Mouse (Mus musculus) activated CD4-positive, CD25-positive, alpha-beta regulatory T cell, adult 4 months (primary cell): ENCODE data around the gene Lbh. TPM values are rescaled to one million over a fixed set of nuclear protein-coding genes. Genes with fewer than 3 reads are reported as not detected.

ENCODE experiments used
- ATAC-seq: one replicate; pipeline ENCODE4 v1.8.0; 2017
- polyA plus RNA-seq, 2 experiments: library from polyadenylated mRNA; unstranded; fragments of 100-300 nt; shearing (Covaris generic); gene quantifications; one replicate each; pipeline ENCODE4 v1.2.1; 2017

The Lbh gene
- 10 to 100 TPM; 24.2 to 29.3 TPM for polyA plus RNA-seq

DNA sequence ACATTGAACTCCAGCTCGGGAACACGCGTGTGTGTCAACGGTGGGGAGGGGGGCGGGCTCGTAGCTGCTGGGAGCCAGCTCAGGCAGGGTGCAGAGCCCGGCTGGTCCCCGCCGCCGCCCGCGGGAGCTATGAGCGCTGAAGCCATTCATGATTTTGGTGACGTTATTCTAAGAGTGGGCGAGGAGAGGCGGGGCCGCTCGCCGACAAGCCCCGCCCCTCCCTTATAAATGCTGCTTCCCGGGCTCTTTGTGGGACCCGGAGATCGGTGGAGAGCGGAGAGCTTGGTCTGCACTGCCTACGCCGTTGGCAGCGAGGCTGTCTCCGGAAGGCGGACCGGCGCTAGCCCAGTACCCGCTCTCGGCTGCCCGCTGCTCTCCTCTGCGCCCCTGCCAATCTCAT lies at the start of gene Lbh:
Gene Lbh, plus strand, starts transcription at position 253 of the 400 bp plus-strand sequence.
- peak; percentile 53 for ATAC-seq

DNA sequence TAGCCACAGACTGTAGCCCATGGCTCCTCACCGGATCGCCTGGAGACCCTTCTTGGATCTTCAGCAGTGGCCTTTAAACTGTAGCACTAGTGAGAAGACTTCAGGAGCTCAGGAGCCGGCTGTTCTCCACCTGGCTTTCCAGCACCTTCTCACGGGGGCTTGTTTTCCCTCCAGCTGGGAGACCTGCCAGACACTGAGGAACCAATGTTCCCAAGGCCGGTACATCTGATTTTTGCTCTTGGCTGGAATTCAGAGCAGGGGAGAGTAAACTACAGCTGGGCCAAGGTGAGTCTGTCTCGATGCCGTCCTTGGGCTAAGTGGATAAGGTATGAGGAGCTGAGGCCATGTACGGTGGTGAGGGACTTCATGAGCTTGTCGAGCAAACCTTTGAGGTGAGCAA lies 39.1 kb upstream of the Lbh start:
- ATAC-seq, result no peak

DNA sequence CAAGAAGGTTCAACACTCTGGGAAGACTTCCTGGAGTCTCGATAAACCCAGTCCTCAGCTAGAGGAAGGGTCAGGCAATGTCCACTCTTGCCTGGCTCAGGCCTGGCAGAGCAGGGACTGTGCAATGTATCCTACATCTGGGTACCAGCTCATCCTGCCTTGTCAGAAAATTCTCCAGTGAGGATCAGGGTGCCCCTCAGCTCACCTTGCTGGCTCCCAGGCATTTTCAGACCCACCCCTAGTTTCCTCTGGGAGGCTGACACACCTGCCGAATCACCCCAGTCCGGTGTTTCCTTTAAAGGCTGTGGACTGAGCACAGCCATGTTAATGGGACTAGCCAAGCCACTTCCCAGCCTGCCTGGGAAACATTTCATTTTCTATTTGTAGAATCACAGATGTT lies 37.9 kb upstream of the Lbh start:
- no peak for ATAC-seq

DNA sequence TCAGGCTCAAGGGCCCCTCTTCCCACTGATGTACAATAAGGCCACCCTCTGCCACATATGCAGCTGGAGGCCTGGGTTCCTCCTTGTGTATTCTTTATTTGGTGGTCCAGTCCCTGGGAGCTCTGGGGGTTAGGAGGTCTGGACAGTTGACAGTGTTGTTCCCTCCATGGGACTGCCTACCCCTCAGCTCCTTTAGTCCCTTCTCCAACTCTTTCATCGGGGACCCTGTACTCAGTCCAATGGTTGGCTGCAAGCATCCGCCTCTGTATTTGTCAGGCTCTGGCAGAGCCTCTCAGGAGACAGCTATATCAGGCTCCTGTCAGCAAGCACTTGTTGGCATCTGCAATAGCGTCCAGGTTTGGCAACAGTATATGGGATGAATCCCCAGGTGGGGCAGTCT lies 37.1 kb upstream of the Lbh start:
- no peak for ATAC-seq

DNA sequence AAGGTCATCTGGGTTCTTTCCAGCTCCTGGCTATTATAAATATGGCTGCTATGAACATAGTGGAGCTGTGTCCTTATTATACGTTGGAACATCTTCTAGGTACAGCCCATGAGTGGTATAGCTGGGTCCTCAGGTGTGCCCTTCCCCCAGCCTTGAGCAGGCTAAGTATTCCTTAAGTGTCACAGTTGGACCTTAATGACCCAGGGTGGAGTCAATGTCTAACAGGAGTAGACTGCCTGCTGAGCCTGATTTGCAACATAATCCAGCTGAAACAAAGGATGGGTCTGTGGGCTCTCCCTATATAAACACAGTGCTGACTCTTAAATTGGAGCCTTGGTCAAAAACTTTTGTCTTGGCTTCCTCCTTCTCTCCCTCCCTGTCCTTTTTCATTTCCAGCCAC lies 36.3 kb upstream of the Lbh start:
- no peak for ATAC-seq

DNA sequence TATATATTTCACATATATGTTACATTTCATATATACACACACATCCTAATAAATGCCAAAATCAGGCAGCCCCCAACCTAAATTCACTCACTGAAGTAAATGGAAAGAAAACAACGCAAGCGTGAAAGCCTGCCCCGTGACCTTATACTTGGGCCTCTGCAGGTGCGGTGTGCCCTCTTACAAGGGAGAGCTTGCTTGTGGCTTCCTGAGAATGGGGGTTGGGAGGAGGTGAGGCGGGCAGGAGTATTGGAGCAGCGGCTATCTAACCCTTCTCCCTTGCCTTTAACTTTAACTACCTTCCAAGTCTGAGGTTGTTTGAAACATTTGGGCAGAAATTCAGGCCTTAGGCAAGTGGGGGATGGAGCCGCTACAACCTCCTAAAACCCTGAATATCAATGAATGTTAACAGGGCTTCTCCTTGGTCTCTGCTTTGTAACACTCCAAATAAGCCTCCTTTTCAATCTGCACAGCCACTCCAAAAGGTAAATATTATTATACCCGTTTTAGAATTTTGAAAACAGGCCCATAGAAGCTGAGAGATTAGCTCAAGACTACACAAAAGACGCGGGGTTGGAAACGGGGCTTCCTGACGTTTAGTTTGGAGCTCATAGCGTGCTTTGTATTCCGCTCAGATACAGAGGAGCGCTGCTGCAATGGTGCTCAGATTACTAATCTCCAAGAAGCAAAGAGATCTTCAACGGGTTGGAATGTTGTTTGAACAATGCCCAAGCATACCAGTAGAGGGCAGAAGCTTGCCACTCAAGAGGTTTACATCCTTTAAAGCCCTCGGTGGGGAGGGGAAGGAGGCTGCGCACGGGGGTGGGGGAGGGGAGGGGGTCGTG lies 28.3 kb upstream of the Lbh start:
- ATAC-seq, result peak; percentile 72

DNA sequence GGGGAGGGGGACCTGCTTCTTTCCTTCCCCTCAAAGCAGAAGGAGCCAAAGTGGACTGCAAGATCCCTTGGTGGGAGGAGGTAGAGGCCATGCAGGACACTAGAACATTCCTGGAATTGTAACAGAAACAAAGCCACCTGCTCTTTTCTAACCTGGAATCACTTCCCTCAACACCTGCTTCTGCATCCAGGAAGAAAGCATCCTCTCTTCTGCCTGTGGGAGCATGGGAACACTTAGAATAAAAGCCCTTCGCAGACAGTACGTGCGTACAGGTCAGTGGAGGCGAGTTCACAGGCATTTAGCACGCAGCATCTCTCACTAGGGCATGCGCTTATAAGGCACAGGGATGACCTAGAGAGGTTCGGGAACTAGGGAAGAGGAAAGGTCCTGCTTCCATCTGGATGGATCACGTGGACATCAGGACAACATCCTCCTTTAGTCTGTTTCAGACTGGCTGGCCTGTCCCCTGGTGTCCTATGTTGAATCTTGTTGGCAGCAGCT lies 27.7 kb upstream of the Lbh start:
- ATAC-seq, result no peak

DNA sequence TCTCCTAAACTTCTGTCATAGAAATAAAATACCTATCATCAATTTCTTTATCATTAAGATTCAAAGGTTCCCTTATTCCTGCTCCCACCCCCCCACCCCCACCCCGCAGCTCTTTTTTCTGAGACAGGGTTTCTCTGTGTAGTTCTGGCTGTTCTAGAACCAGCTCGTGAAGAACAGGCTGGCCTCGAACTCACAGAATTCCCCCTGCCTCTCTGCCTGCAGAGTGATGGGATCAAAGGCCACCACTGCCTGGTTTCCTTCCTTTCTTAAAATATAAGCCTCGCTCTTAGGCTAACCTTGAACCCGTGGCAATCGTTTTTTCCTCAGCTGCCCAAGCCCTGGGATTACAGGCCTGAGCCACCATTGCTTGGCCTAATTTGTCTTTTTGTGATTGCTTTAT lies 26.5 kb upstream of the Lbh start:
- ATAC-seq, result no peak

DNA sequence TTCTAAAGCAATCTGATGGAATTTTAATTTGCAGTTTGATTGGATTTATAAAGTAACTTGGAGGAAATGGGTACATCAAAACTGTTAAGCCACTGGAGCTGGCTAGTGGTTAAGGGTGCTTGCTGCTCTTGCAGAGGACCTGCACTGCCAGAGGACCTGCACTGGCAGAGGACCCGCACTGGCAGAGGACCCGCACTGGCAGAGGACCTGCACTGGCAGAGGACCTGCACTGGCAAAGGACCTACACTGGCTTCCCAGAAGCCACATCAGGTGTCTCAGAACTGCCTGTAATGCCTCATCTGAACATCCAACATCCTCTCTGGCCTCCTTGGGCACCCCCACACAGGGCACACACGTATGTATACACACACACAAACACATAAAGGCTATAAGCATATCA lies 22.6 kb upstream of the Lbh start:
- no peak for ATAC-seq

DNA sequence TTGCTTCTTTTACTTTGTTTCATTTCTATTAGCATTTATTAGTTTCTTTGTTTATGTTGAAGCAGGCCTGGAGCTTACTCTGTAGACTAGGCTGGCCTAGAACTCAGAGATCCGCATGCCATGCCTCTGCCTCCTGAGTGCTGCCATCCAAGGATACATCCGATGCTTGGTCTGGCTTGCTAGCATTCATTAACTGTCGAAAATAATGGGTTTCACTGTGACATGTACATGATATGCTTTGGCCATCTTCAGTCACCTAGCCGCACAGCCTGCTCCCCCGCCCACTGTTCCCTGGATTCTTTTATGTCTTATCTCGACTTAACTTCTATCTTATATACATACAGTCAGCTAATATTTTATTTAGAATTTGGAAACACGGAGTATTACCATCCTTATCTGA lies 21.0 kb upstream of the Lbh start:
- no peak for ATAC-seq

DNA sequence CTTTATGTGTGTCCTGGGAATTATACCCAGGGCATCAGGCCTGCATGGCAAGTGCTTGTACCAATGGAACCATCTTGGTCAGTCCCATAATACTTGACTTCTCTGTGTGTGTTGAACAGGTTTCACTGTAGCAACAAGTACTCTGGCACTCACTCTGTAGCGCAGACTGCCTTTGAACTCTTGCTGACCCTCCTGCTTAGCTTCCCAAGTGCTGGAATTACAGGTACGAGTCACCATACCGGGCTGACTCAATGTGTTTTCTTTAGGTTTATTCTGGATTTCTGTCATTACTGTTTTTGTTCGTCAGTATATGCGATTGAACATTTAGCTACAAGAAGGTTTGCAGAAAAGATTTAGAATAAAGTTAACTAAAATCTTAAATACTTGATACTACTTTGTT lies 20.1 kb upstream of the Lbh start:
- ATAC-seq, result no peak

DNA sequence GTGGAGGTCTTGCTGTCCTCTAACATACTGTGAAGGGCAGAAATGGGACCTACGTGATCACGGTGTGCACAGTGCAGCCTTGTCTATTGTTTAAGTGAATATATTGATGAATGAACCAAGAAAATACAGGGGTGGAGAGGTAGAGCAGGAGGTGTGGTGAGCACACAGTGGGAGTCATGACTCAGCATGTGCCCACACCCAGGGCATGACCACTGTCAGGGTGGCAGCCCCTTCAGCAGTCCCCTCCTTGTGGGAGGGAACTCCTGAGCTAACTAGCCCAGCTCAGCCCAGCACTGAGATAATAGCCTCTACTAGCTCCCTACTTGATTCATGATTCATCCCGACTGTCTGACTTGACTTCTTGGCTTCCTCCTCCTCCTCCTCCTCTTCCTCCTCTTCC lies 19.3 kb upstream of the Lbh start:
- ATAC-seq, result no peak

DNA sequence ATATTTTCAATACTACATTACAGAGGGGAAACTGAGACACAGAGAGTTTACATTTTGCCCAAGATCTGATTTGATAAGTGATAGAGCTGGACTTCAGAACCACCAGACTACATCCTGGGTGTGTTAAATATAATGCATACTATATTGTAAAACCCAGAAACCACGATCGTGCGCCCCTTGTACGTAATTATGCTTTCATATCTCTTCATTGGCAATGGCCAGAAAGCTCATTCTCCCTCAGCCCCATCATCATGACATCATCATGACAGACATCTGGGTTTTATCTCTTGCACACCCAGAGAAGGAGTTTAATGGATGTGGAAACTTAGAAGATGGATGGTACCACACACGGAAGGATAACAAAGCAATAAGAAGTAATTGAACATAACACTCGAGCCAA lies 17.1 kb upstream of the Lbh start:
- no peak for ATAC-seq

DNA sequence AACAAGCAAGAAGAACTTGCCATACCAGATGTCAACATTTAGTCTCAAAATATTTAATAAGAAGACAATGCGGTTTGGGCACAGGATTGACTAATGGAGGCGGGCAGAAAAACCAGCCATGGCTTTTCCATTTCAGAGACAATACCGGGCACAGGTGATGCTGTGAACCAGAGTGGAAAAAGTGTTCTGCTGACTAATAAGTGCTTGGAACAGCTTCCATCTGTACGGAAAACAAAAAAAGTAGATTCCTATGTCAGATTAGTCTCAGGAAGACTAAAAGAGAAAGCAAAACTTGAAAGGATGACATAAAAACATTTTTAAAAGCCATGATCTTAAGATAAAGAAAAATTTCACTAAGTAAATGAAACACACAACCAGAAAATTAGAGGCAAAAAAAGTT lies 16.4 kb upstream of the Lbh start:
- peak; percentile 59 for ATAC-seq

DNA sequence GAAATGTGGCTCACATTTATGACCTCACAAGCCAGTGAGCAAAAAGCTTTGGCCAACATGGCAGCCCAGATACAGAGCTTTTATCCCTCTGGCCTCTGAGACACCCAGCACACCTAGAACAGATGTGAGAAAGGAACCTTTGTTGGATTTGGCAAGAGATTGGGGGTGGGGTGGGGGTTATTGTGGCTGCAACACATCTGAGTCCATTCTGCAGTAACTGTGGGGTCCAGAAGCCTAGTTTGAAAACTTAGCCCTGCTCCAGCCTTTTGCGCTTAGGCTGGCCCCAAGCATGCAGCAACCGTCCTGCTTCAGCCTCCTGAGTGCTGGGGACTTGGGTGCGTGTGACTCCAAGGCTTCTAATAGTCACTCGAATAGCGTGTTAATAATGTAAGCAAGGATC lies 14.8 kb upstream of the Lbh start:
- no peak for ATAC-seq

DNA sequence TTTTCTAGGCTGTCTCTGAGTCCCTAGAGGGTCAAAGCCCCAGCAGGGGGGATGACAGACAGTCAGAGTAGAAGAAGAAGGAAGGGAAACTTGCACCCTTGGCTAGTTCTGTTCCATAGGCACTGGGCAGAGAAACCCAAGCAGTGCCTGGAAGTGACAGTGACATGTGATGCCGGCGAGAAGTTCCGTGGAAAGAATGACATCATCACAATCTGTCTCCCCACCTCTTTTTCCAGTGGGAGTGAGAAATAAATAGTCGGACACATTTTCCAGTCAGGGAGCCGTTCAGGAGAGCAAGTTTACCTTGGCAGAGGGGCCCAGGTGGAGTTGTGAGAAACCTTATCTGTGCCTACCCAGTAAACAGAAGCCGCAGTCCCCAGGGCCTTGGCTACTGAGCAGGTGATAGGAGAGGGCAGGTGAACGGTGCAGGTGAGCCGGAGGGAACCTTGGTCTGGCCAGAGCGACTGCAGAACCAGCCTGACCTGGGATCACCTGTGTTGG lies 14.1 kb upstream of the Lbh start:
- peak; percentile 23 for ATAC-seq

DNA sequence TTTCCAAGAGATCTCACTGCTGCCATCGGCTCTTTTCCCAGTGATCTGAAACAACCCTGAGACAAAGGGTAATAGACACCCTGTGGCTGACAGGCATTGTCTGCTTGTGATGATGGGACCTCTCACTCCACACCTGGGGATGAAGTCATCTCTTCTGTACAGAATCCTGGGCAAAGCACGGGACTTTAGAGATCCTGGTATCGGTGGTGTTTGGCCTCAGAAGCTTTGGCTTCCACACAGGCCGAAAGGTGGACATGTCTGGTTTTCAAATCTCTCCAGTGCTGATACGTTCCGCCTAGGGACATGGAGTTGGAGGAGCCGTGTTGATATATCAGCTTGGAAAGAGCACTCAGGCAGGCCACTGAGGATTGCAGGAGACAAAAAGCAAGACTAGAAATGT lies 13.2 kb upstream of the Lbh start:
- no peak for ATAC-seq

DNA sequence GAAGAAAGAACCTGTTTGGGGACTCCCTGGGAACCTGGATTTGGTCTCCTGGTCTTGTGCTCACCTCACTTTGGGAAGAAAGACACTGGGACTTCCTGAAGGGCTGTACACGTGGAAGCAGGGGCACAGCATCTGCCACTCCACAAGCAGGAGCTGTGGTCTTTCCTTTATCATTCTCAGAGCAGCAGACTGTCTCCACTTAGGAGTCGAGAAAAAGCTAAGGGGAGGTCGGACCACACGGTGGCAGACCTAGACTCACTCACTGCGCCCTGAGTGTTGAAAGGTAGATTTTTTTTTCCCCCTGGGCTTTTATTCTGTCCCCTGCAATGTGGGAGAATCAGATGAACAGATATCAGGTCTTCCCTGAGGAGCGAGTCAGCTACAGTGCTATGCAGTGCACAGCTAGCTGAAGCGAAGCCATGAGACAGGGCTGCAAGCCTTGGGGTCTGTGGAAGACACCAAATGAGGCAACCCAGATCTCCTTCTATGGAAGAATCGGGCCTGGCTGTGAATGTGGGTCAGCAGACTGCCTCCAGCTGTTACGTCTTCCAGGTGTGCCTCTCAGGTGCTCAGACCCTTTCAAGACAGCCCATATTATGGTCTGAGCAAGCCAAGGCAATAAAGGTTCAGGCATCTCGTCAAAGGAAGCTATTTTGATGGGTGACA lies 11.7 kb upstream of the Lbh start:
- ATAC-seq, result no peak

DNA sequence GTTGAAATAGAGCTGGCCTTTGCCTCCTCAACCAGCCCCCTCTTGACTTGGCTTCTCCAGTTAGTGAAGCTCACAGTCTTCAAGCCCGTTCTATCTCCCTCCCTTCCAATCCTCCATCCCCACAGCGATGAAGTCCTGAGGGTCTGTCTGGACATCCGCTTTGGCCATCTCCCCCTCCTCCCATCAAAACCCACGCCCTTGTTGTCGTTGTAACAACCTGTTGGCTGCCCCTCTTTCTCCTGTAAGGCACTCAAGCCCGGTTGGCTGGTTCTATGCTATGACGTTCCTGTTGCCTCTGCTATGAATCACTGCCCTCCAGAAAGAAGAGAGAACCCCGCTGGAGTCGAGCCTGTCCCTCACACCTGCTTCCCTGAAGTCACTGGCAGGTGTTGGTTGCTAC lies 10.9 kb upstream of the Lbh start:
- ATAC-seq, result no peak

DNA sequence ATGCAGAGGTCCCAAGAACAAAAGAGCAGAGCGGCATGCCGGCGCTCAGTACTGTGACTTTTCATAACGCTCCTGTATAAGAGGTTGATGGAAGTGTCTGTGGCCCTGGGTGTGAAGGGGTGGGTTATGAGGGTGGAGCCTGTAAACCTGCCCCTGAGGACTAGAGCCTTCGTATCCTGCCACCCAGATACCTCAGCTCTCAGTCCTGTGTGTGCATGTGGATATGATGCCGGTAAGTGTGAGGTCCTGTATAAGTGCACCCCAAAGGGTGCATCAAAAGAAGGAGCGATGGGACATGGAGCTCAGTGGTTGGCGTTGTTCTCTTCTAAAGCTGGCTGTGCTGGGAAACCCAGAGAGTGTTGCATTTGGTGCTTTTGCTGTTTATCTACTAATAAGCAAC lies 10.3 kb upstream of the Lbh start:
- ATAC-seq, result no peak

DNA sequence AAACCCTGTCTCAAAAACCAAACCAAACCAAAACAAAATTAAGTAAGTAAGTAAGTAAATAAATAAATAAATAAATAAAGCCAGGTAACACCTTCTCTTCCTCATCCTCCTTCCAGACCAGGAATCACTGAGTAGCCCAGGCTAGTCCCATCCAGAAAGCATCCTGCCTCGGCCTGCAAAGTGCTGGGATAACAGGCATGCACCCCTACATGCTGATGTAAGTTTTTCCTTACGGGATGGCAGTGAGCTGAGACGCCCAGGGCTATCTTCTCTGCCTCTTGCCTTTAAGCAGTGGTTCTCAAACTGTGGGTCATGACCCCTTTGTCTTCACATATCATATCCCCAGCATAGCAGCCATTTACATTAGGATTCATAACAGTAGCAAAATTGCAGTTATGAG lies 9.5 kb upstream of the Lbh start:
- ATAC-seq, result no peak

DNA sequence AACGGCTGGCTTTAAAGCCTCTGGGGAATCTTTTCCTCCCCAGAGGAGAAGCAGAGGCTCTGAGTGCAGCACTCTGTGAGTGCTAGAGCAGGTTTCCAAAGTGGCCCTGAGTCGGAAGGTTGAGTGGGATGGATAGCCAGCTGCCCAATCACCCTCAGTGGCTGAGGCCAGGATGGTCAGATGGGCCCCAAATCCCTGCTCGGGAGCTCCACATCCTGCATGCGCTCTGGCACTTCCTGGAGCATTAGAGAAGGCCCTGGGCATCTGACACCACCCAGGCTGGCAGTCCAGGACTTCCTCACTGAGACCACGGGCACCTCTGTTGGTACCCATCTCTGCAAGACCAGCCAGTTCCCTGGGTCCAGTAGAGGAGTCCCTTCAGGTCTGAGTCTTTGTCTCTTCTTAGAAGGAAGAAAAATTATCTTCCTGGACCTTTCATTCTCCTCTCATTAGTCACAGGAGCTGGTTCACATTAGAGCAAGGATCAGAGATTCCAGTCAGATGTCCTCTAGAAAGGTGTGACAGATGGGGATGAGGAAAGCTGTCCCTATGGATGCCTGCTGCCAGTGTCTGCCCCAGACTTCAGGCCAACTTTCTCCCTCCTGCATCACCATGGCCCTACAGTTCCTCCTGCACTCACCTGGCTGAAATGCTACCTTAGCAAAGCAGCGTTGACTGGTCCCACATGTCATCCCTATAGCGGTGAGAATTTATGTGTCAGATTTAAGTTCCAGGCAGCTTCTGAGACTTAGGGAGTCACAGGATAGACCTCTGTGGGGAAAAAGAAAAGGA lies 8.8 kb upstream of the Lbh start:
- ATAC-seq, result no peak

DNA sequence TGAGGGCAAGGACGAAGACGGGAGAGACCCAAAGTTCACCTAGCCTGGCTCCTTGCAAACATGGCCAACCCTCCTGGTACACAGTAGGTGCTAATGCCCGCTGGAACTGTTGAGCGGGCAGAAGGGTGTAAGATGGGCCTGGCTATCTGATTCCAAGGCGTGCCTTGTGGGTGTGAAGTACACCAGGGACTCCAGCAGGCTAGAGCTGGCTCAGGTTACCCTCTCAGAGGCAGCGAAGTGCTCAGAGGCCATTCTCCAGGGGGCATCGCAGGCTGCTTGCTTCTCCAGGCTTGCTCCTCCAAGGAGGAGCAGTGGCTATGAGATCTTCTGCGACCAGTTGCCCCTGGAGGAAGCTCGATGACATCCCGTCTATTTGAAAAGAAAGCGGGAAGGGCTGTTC lies 6.8 kb upstream of the Lbh start:
- ATAC-seq, result no peak
